Mouse (Mus musculus) neural tube, embryonic 15.5 days (tissue): ENCODE measurements around the gene Taar6. TPM values are rescaled to one million over a fixed set of nuclear protein-coding genes. Genes with fewer than 3 reads are reported as not detected.
A peak's percentile ranks its signal among the peaks of the same experiment; 100 is the strongest.

ENCODE experiments used
- ATAC-seq: fragments of 200-750 bp; cut with Nextera tagmentation; 2 replicates; pipeline ENCODE4 v1.8.0; 2017; ENCODE audit warnings: mild to moderate bottlenecking, moderate TSS enrichment, moderate library complexity; ENCODE audit not compliant: low FRiP score
- H3K27ac ChIP-seq: fragments of 300-500 bp; sonication (generic); replicated peaks from 2 replicates; pipeline ENCODE4 v1.5.1; 2015; ENCODE audit warnings: mild to moderate bottlenecking, inconsistent platforms
- H3K27me3 ChIP-seq: fragments of 300-500 bp; sonication (generic); replicated peaks from 2 replicates; pipeline ENCODE4 v1.6.1; 2015; ENCODE audit warnings: inconsistent platforms
- H3K36me3 ChIP-seq: fragments of 300-500 bp; sonication (generic); 2 replicates; pipeline ENCODE4 v1.6.1; 2015; ENCODE audit warnings: inconsistent platforms
- H3K4me1 ChIP-seq: fragments of 300-500 bp; sonication (generic); 2 replicates; pipeline ENCODE4 v1.6.1; 2015; ENCODE audit warnings: inconsistent platforms
- H3K4me2 ChIP-seq: fragments of 300-500 bp; sonication (generic); 2 replicates; pipeline ENCODE4 v1.6.1; 2015; ENCODE audit warnings: inconsistent platforms, mild to moderate bottlenecking, moderate library complexity
- H3K4me3 ChIP-seq: fragments of 300-500 bp; sonication (generic); replicated peaks from 2 replicates; pipeline ENCODE4 v1.5.1; 2015; ENCODE audit warnings: mild to moderate bottlenecking, inconsistent platforms
- H3K9ac ChIP-seq: fragments of 300-500 bp; sonication (generic); replicated peaks from 2 replicates; pipeline ENCODE4 v1.6.1; 2015; ENCODE audit warnings: mild to moderate bottlenecking, inconsistent platforms
- H3K9me3 ChIP-seq: fragments of 300-500 bp; sonication (generic); replicated peaks from 2 replicates; pipeline ENCODE4 v1.6.1; 2016; ENCODE audit warnings: inconsistent platforms
- WGBS: fragments of 180-500 bp; shearing (Covaris S2); methylation state at CpG from one replicate; pipeline ENCODE4 v1.1.7; 2015; ENCODE audit warnings: mixed read lengths; 5-methylcytosine and 5-hydroxymethylcytosine counted together
- polyA plus RNA-seq: library from polyadenylated mRNA; unstranded; fragments of >200 nt; fragmentation: Nextera tagmentation; extraction: Ambion mirVana; gene quantifications from 2 replicates; pipeline ENCODE4 v1.2.1, GENCODE M21; 2015

Gene Taar6
- polyA plus RNA-seq: not detected in 2 replicates

GRCm38 (mm10) chr10:23985546-23985945 is at the start of gene Taar6:
Taar6 (minus strand) TSS chr10:23985646.
- H3K4me2 ChIP-seq: no peak within 1 kb of the TSS
- no peak for ATAC-seq
- H3K27me3 ChIP-seq: no peaks in the 10 kb centered on the region
- no peak within 1 kb of the TSS for H3K4me3 ChIP-seq
- no peak within 1 kb of the TSS for H3K9ac ChIP-seq
- no peaks in the 10 kb centered on the region for H3K9me3 ChIP-seq
- H3K36me3 ChIP-seq: no peaks in the 10 kb centered on the region
- 79% methylated on average over 8 of the region's 8 CpGs for WGBS
- no peaks in the 10 kb centered on the region for H3K4me1 ChIP-seq
- no peak within 1 kb of the TSS for H3K27ac ChIP-seq

GRCm38 (mm10) chr10:24031347-24031746 is 45.9 kb upstream of the Taar6 start:
- H3K4me2 ChIP-seq: no peak overlapping the region
- no peak for ATAC-seq
- H3K9me3 ChIP-seq: no peaks in the 10 kb centered on the region
- H3K9ac ChIP-seq: no peak overlapping the region
- H3K4me3 ChIP-seq: no peak overlapping the region
- no peaks in the 10 kb centered on the region for H3K36me3 ChIP-seq
- H3K4me1 ChIP-seq: no peaks in the 10 kb centered on the region
- no peaks in the 10 kb centered on the region for H3K27me3 ChIP-seq
- H3K27ac ChIP-seq: no peak overlapping the region

- no peak within 1 kb of the TSS for H3K27ac ChIP-seq
- H3K9ac ChIP-seq: no peak within 1 kb of the TSS
- H3K36me3 ChIP-seq: no peaks in the 10 kb centered on the region
- H3K4me2 ChIP-seq: no peak within 1 kb of the TSS
- H3K9me3 ChIP-seq: no peaks in the 10 kb centered on the region
- no peaks in the 10 kb centered on the region for H3K4me1 ChIP-seq
- no peak for ATAC-seq
- no peak within 1 kb of the TSS for H3K4me3 ChIP-seq
- H3K27me3 ChIP-seq: no peaks in the 10 kb centered on the region
These were observed 41.5 kb upstream of the Taar6 start, which contains the start of gene Taar7d for GRCm38 (mm10) chr10:24026922-24027321. Taar7d (plus strand) TSS chr10:24027222.

GRCm38 (mm10) chr10:24008143-24008542 is 22.7 kb upstream of the Taar6 start:
- no peaks in the 10 kb centered on the region for H3K27me3 ChIP-seq
- H3K9ac ChIP-seq: no peak overlapping the region
- H3K4me2 ChIP-seq: no peak overlapping the region
- no peaks in the 10 kb centered on the region for H3K4me1 ChIP-seq
- ATAC-seq: no peak
- no peak overlapping the region for H3K4me3 ChIP-seq
- no peak overlapping the region for H3K27ac ChIP-seq
- WGBS: 79% methylated on average over 1 of the region's 1 CpGs
- no peaks in the 10 kb centered on the region for H3K36me3 ChIP-seq
- H3K9me3 ChIP-seq: no peaks in the 10 kb centered on the region

GRCm38 (mm10) chr10:24007034-24007433 is 21.6 kb upstream of the Taar6 start:
- H3K9ac ChIP-seq: no peak overlapping the region
- no peak for ATAC-seq
- no peak overlapping the region for H3K27ac ChIP-seq
- no peaks in the 10 kb centered on the region for H3K9me3 ChIP-seq
- H3K36me3 ChIP-seq: no peaks in the 10 kb centered on the region
- H3K27me3 ChIP-seq: no peaks in the 10 kb centered on the region
- H3K4me3 ChIP-seq: no peak overlapping the region
- WGBS: 69% methylated on average over 2 of the region's 2 CpGs
- no peaks in the 10 kb centered on the region for H3K4me1 ChIP-seq
- no peak overlapping the region for H3K4me2 ChIP-seq

DNA sequence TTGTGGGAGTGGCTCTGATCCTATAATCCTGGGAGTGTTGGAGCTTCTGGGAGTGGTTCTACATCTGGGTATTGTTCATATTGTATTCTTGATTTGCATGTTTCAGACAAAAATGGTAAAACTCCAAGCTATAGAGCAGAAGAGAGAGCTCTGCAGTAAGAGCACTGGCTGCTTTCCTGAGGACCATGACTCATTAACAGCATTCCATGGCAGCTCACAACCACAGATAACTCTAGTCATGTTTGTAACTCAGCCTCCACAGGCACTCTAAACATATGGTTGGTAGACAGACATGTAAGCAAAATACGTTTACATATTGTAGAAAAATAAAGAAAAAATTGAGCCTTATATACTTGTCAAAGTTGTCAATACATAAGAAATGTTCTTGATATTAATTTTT is 21.0 kb upstream of the Taar6 start:
- no peaks in the 10 kb centered on the region for H3K36me3 ChIP-seq
- no peak overlapping the region for H3K27ac ChIP-seq
- no peak overlapping the region for H3K4me3 ChIP-seq
- H3K27me3 ChIP-seq: no peaks in the 10 kb centered on the region
- H3K9me3 ChIP-seq: no peaks in the 10 kb centered on the region
- no peak overlapping the region for H3K4me2 ChIP-seq
- no peak overlapping the region for H3K9ac ChIP-seq
- 80% methylated on average over 1 of the region's 1 CpGs for WGBS
- no peaks in the 10 kb centered on the region for H3K4me1 ChIP-seq
- no peak for ATAC-seq

- 84% methylated on average over 1 of the region's 1 CpGs for WGBS
- H3K9me3 ChIP-seq: no peaks in the 10 kb centered on the region
These were observed 14.2 kb upstream of the Taar6 start, which contains the start of gene Taar7b for GRCm38 (mm10) chr10:23999639-24000038. Taar7b (plus strand) TSS chr10:23999939.

DNA sequence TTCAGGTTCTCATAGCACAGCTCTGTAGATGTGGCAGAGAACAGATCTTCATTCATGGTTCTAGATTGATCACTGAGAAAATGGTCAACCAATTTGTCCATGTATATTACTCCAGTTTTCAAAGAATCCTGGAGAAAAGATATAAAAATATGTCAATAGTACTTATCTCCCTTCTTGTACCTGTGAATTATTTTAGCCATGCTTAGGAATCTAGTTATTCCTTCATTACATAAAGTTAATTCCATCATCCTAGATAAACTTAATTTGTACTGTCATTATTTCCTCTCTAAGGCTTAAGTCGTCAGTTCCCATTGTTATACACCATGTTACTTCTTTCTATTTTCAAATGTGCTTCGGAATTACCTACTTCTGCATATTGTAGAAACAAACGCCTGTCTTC is 7.9 kb upstream of the Taar6 start, which contains the start of gene Taar7a:
Gene Taar7a, minus strand, starts transcription at position 101 of the 400 bp plus-strand sequence.
- no peaks in the 10 kb centered on the region for H3K27me3 ChIP-seq
- no peaks in the 10 kb centered on the region for H3K4me1 ChIP-seq
- H3K4me2 ChIP-seq: no peak within 1 kb of the TSS
- 87% methylated on average over 3 of the region's 3 CpGs for WGBS
- ATAC-seq: no peak
- no peaks in the 10 kb centered on the region for H3K36me3 ChIP-seq
- no peaks in the 10 kb centered on the region for H3K9me3 ChIP-seq
- no peak within 1 kb of the TSS for H3K9ac ChIP-seq
- H3K27ac ChIP-seq: no peak within 1 kb of the TSS
- H3K4me3 ChIP-seq: no peak within 1 kb of the TSS

More at GRCm38 (mm10) chr10:23999639-24000038, 14.2 kb upstream of the Taar6 start, which contains the start of gene Taar7b:
- ATAC-seq: no peak
- Histone ChIP-seq H3K27me3 (no peaks in the 10 kb centered on the region), H3K36me3 (no peaks in the 10 kb centered on the region), H3K27ac (no peak within 1 kb of the TSS), H3K9ac (no peak within 1 kb of the TSS), H3K4me3 (no peak within 1 kb of the TSS), H3K4me1 (no peaks in the 10 kb centered on the region), H3K4me2 (no peak within 1 kb of the TSS)

DNA sequence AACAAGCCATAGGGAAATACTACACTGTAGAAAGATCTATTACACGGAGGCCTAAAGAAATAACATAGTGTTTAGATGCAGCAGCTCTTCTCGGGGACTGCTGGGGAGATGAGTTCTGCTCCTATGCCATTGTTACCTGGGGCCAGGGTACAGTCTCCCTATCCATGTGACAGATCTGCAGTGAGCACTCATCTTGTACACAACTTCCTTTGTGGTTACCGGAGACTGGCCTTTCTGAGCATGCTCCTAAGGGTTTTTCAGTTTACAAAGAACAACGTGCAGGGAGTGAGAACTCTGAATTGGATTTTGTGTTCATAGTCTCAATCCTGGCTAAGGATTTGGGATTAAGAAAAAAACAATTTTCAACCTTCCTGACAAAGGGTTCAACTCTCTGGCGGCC is 973 bp upstream of the Taar6 start:
- Histone ChIP-seq H3K4me1 (no peaks in the 10 kb centered on the region), H3K4me2 (no peak overlapping the region), H3K9ac (no peak overlapping the region), H3K36me3 (no peaks in the 10 kb centered on the region), H3K27me3 (no peaks in the 10 kb centered on the region), H3K27ac (no peak overlapping the region), H3K4me3 (no peak overlapping the region), H3K9me3 (no peaks in the 10 kb centered on the region)
- no peak for ATAC-seq
- 81% methylated on average over 5 of the region's 5 CpGs for WGBS

- no peak overlapping the region for H3K9ac ChIP-seq
- H3K4me1 ChIP-seq: no peaks in the 10 kb centered on the region
- H3K36me3 ChIP-seq: no peaks in the 10 kb centered on the region
- H3K27ac ChIP-seq: no peak overlapping the region
- H3K4me3 ChIP-seq: no peak overlapping the region
- peak; percentile 82 for ATAC-seq
- no peaks in the 10 kb centered on the region for H3K9me3 ChIP-seq
- no peak overlapping the region for H3K4me2 ChIP-seq
- H3K27me3 ChIP-seq: no peaks in the 10 kb centered on the region
- WGBS: 41% methylated on average over 16 of the region's 16 CpGs
These were observed 6.3 kb downstream of the Taar6 start for GRCm38 (mm10) chr10:23978901-23979705.

GRCm38 (mm10) chr10:23977958-23978357 is 7.5 kb downstream of the Taar6 start:
- no peak overlapping the region for H3K4me2 ChIP-seq
- no peak overlapping the region for H3K9ac ChIP-seq
- H3K27ac ChIP-seq: no peak overlapping the region
- H3K4me3 ChIP-seq: no peak overlapping the region
- H3K4me1 ChIP-seq: no peaks in the 10 kb centered on the region
- ATAC-seq: no peak
- H3K9me3 ChIP-seq: no peaks in the 10 kb centered on the region
- no peaks in the 10 kb centered on the region for H3K27me3 ChIP-seq
- no peaks in the 10 kb centered on the region for H3K36me3 ChIP-seq
- 42% methylated on average over 4 of the region's 4 CpGs for WGBS

GRCm38 (mm10) chr10:23971256-23971655 is 14.2 kb downstream of the Taar6 start:
- H3K4me3 ChIP-seq: no peak overlapping the region
- 89% methylated on average over 5 of the region's 5 CpGs for WGBS
- H3K36me3 ChIP-seq: no peaks in the 10 kb centered on the region
- ATAC-seq: no peak
- no peak overlapping the region for H3K27ac ChIP-seq
- no peaks in the 10 kb centered on the region for H3K9me3 ChIP-seq
- H3K9ac ChIP-seq: no peak overlapping the region
- no peaks in the 10 kb centered on the region for H3K27me3 ChIP-seq
- no peak overlapping the region for H3K4me2 ChIP-seq
- H3K4me1 ChIP-seq: no peaks in the 10 kb centered on the region
